Mouse (Mus musculus) urinary bladder, postnatal 25 days (tissue): ENCODE measurements around the gene Tmem54.

Experiments
- DNase-seq: peaks from one replicate; pipeline ENCODE4 v3.0.0; 2022; ENCODE audit warnings: low spot score

The Tmem54 gene

DNA sequence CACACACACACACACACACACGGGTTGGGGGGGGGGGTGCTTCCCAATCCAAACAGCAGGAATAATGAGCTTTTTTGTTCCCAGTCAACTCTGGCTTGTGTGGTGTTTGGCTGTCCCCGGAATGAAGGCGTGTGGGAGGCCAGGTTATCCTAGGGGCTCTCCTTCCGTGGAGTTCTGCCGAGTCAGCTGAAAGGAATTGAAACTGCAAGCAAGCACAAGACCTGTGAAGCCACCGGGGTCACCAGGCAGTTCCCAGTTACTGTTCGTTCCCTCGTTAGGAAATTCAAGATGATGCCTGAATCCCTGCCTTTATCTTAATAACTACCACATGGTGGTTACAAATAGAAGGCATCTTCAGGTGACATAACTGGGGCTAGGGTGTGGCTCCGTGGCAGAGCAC is 24.0 kb downstream of the Tmem54 start:
- no peak for DNase-seq

DNA sequence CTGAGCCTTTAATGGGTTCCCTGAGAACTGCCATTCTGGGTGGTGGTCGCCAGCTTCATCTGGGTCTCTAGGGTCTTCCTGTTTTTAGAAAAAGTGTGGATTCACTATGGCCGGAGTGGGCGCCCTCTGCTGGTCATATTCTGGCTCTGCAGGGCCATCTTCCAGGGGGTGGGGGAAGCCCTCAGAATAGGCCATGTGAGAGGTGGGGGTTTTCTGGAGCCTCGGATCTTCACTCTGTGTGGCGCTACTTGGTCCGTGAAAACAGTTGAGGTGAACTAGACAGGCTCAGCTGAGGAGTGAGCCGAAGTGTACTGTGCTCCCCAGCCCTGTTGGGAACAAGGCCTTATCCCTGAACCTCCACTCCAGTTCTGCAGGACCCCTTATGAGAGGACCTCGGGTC is 24.8 kb downstream of the Tmem54 start:
- DNase-seq: peak; percentile 45

- DNase-seq: no peak
Measured at GRCm38 (mm10) chr4:129130755-129131303, 25.5 kb downstream of the Tmem54 start.

GRCm38 (mm10) chr4:129134799-129135585 is 29.6 kb downstream of the Tmem54 start:
- peak; percentile 72 for DNase-seq

DNA sequence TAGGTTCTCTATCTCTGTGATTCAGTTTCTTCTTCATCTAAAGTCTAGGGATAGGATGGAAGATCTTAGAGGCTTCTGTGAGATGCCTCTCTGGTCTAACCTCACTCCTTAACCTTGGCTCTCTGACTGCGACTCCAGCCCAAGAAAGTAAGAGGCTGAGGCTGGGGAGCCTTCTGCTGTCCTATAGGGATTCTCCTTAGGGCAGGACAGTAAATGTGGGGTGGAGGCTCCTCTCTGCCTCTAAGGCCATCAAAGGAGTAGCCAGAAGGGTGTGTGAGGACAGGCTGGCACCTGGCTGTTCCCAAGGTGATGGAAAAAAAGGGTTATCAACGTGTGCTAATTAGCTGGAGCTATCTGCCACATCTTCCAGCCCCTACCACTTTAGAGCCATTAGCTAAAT is 30.3 kb downstream of the Tmem54 start:
- DNase-seq: no peak

GRCm38 (mm10) chr4:129136189-129136578 is 30.8 kb downstream of the Tmem54 start:
- DNase-seq: no peak

DNA sequence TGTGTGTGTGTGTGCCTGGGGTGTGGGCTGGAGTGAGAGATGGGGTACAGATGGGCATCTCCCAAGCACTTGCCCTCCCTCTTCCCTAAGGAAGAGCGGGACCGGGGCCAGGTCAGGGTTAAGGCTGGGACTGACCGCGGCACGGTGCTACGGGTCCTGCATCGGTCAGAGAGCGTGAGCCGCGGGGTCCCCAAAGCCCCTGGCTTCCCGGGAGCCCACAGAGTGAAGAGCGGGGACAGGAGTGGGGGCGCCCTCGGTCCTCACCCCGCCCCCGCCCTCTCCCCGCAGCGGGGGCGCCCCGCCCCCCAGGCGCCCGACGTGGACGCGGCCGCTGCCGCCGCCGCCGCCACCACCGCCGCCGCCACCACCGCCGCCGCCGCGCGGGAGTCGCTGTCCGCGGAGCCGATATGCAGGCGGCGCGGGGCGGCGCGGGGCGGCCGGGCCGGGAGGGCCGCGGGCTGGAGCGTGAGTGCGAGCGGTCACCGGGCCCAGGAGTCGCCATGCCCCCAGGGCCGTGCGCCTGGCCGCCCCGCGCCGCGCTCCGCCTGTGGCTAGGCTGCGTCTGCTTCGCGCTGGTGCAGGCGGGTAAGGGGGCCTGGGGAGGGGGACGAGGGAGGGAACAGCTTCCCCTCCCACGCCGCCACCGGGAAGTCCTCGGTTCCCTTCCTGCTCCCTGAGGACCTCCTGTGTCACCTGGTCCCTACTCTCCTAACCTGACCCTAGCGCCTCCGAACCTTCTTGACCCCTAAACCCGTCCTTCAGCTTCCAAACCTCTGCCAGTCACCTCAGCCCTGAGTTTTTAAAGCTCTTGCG is 31.4 kb downstream of the Tmem54 start, which contains the start of gene Fndc5:
Gene Fndc5, plus strand, starts transcription at position 421 of the 813 bp plus-strand sequence.
- no peak for DNase-seq

DNA sequence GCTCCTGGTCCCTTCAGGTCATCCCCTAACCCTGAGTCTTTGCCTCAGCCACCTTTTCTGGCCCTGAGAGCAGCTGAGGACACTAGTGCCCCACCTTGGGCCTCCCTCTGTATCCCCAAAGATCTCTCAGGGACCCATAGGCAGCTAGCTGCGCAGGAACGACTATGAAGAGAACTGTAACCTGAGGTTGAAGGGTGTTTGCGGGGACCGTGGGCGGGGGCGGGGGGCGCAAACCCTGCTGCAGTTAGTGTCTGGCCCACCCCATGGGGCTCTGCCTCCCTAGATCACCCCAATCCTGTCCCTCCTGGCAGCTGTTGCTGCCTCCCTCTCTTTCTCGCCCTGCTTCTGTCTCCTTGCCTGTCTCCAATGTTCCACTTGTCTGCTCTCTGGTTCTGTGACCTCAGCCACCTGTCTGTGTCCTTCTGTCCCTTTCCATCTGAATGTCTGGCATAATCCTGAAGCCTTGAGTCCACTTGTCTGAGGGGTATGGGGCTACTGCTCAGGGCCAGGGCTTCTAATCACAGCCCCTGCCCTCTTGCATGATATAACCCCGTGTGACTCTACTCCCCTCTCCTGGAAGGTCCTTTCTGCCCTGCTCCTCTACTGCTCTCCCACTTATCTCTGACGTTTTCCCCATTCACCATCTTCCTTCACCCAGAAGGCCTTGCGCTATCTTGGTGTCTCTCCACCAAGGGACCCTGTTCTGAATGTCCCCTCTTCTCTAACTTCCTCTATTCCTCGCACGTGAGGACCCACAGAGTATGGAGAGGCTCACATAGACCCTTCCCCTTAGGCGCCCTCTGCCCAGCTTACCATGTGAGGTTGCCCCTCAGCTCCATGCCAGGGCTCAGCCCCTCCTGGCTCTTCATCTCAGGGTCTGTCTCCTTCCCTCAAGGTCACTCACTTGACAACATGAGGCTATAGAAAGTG is 32.3 kb downstream of the Tmem54 start:
- no peak for DNase-seq

DNA sequence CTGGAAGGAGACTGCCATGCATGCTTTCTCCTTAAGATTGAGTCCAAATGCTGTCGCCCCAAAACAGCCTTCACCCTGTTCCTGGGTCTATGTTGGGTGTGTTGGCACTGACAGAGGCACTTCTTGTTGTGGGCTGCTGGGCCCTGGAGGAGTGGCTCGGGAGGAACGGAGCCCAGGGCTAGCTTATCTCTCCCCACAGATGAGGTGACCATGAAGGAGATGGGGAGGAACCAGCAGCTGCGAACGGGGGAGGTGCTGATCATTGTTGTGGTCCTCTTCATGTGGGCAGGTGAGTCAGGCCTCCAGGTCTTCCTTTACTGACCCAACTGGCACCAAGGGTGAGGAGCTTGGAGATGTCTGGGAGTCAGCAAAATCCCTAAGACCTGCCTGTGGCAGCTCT is 34.3 kb downstream of the Tmem54 start:
- DNase-seq: no peak

- DNase-seq: no peak
Measured at GRCm38 (mm10) chr4:129140808-129141207, 35.5 kb downstream of the Tmem54 start.

DNA sequence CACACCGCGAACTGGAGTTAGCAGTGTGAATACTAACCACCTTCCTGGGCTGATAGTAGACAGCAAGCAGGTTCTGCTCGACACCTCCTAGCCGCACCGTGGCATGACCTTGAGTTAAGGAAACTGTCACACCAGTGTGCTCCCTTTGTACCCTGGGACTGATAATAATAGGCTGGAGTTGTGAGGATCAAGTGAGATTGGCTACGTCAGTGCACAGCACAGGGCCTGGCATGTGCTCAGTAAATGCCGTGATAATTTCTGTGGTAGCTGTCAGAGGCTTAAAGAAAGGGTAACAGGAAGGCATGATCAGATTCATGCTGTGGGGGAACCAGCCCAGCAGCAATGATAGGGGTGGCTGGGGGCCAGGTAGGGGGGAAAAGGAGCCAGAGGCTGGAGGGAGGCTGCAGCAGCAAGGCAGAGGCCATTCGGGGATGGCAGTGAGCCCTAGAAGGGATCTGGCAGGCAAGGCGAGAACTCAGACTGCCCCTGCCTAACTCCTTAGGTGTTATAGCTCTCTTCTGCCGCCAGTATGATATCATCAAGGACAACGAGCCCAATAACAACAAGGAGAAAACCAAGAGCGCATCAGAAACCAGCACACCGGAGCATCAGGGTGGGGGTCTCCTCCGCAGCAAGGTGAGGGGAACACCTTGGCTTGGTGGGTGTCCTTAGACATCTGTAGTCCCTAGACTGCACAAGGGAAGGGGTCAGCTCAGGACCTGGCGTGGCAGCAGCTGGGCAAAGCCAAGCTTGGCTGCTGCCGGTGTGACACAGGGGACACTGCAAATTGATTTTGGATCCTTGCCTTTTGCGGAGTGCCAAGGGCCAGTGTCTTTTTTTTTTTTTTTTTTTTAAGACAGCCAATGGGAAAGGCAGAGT is 36.5 kb downstream of the Tmem54 start:
- no peak for DNase-seq

GRCm38 (mm10) chr4:129142439-129143045 is 37.2 kb downstream of the Tmem54 start:
- DNase-seq: no peak

GRCm38 (mm10) chr4:129143509-129143908 is 38.2 kb downstream of the Tmem54 start:
- DNase-seq: no peak

- DNase-seq: no peak
Measured at GRCm38 (mm10) chr4:129144401-129145367, 39.3 kb downstream of the Tmem54 start.

DNA sequence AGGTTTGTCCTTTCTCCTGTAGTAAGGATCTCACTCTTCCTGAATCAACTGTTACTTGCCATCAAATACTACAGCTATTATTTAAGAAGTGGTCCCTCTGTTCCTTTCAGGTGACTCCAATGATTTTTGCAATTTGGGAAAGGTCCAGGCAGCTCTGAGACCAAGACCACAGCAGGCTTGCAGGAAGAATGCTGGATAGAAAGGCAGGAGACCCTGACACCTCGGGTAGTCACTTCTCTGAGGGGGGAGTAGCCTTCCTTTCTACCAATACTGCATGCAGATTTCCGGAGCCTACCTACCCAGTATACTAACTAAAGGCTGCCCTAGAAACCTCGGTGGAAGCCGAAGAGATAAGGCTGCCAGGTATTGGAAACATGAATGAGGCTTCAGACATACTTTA is 40.1 kb downstream of the Tmem54 start:
- DNase-seq: no peak

DNA sequence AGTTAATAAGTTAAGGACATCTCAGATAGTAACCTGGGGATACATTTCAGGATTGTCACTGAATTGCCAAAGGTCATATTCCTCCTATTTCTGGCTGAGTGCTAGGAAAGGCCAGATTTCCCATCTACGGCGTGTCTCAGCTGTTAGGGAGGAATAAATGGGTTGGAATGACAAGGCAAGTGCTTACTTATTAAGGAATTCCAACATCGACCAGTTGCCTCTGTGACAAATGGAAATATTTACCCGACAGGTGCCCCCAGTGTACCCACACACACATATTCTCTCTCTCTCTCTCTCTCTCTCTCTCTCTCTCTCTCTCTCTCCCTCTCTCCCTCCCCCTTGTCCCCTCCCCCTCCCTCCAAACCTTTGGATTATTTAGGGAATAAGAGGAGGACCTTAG is 40.6 kb downstream of the Tmem54 start:
- DNase-seq: no peak

DNA sequence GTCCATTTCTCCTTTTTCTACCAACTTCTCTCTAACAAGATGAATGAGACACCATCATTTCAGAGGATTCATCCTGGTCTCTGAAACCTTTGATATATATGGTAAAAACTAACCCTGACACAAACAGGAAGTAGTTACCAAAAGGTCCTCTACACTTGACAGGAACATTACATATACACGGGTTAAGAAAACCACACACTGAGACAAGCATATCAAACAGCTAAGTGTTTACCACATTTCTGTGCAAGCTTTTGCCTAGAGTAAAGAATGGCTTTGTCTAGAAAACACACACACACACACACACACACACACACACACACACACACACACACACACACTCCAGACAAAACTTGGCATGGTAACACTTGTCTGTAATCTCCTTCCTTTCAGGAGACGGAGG is 41.0 kb downstream of the Tmem54 start:
- DNase-seq: no peak

DNA sequence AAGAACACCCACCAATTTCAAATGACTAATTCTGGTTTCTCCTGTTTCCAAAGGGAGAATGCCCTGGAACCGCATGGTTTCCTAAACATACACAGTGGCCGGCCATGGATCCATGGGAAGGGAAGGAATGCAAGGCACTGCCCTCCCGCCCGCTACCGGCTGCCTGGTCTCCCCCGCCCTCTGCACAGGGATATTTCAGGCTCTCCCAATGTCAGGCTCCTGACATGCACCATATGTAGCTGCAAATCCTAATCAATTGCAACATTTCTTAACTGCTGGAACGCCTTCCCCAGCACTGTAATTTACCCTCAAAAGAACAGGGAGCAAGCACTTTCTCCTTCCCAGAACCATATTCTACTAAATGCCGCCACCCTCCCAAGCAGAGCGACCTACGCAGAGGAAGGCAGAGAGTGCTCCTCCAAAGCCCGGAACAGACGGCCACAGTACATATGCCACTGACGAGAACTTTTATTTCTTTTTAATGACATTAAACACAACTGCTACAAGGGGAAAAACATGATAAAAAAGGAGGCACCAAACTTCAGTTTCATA is 42.3 kb downstream of the Tmem54 start:
- DNase-seq: no peak

GRCm38 (mm10) chr4:129149321-129149720 is 44.0 kb downstream of the Tmem54 start:
- no peak for DNase-seq
